Mouse (Mus musculus): ENCODE results near the gene Map3k20.

DNA sequence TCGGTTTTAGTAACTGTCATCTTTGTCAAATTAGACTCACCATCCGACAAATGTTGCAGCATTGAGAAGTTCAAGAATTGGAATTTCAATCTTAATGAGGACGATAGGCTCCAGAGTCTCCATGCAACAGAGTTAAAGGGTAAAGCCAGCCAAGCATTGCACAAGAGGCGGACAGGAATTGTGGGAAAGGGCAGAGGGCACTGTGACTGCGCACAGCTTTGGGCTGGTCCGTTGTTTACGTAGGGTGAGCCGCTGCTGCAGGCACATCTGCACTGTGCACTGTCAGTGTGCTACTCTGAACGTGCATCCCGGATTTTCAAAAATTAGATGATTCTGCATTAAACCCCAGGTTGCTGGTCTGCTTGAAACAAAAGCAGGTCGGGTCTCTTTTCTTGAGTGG, 27.9 kb downstream of the Map3k20 start:
- TF ChIP-seq CTCF (IDR thresholded peaks at IDR 0.05; ENCODE audit: borderline replicate concordance, insufficient read depth, low read depth, low read length): no peak
- no peak for TF ChIP-seq POLR2A (IDR thresholded peaks at IDR 0.05; ENCODE audit: borderline replicate concordance, insufficient read depth, low read length)

All from cerebellum, adult 2 months (tissue).